Mouse (Mus musculus) layer of hippocampus, adult 8-10 months (tissue): Measurements from ENCODE around the gene Tmsb15l. TPM values are rescaled to one million over a fixed set of nuclear protein-coding genes. Genes with fewer than 3 reads are reported as not detected.

Experiments
- total RNA-seq, 4 experiments: library from RNA; stranded (reverse); gene quantifications; 2 replicates each; pipeline ENCODE4 v1.2.4; 2022

Gene Tmsb15l
- total RNA-seq, 4 experiments from 2014 or later = 1.6 to 3.9 (median 3.8) TPM

Other genes starting within 250 kb of the Tmsb15l start
- gene Morf4l2, start 233.2 kb downstream of the Tmsb15l start, total RNA-seq = 100 to 1,000 TPM; 325 to 385 (median 347) TPM
- gene Glra4, start 196.7 kb downstream of the Tmsb15l start, total RNA-seq = under 1 TPM in 1 of 4 experiments, not detected in 3; 0.45 TPM
- 100 to 1,000 TPM; 774 to 956 (median 858) TPM for gene Plp1, start 154.2 kb downstream of the Tmsb15l start, total RNA-seq
- 10 to 100 TPM; 15.3 to 31.4 (median 24.5) TPM for gene Rab9b, start 108.1 kb downstream of the Tmsb15l start, total RNA-seq
- not detected for gene H2bfm, start 49.5 kb downstream of the Tmsb15l start, total RNA-seq
- gene Tmsb15b2, start 1.4 kb downstream of the Tmsb15l start, total RNA-seq = 10 to 100 TPM; 11.6 to 19.9 (median 16.2) TPM
- gene Tmsb15b1, start within 50 bp of the Tmsb15l start, total RNA-seq = 1 to 10 TPM; 2.8 to 8.9 (median 5.3) TPM
- 100 to 1,000 TPM; 251 to 290 (median 278) TPM for gene Zcchc18, start 16.3 kb upstream of the Tmsb15l start, total RNA-seq
- 10 to 100 TPM; 24.6 to 35.4 (median 32.0) TPM for gene Slc25a53, start 61.4 kb upstream of the Tmsb15l start, total RNA-seq
- 10 to 100 TPM in 2 of 4 experiments, 1 to 10 TPM in 2; 9.8 to 10.2 (median 10.0) TPM for gene Fam199x, start 72.7 kb upstream of the Tmsb15l start, total RNA-seq
- gene Esx1, start 145.2 kb upstream of the Tmsb15l start, total RNA-seq = not detected